Mouse (Mus musculus) right cerebral cortex, postnatal 4 days (tissue): ENCODE data around the gene Klhdc7b.

ENCODE experiments used
- DNase-seq: peaks from one replicate; pipeline ENCODE4 v3.0.0-alpha.2; 2022

Gene Klhdc7b

DNA sequence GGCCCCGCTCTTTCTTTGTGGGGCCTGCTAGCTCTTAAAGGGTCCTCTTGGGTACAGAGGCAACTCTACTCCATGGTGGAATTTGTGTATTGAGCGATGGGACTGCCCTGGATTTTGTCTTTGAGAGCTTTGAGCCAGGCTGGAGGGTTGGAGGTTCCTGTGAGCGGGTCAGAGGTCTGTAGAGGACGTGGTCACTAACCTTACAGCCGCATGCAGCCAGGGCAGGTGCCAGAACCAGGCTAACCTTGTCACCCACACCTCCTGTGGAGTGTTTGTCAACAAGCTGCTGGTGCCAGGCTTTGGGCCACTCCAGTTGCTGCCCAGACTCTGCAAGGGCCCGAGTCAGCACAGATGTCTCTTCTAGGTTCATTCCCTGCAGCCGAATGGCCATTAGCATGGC is 8.7 kb upstream of the Klhdc7b start:
- no peak for DNase-seq

DNA sequence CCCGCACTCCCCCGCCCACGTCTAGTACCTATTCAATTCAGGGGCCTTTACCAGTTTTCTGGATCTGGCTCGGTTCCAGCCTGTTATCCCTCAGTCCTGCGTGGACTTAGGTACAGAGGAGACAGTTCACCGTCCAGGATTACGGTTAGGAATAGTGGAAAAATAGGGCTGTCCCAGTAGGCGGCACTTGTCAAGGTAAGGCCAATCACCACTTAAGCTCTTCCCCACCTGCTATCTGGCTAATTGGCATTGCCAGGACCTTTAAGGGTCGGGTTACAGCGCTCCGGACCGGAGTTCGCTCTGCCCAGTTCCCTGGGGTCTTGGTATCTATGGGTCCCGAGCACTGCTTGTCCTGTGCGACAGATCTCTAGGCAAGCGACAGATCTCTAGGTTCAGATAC is 7.8 kb upstream of the Klhdc7b start, which contains the start of gene Tymp:
Gene Tymp (minus strand): TSS at position 83 of the 400 bp plus-strand sequence.
- no peak for DNase-seq

DNA sequence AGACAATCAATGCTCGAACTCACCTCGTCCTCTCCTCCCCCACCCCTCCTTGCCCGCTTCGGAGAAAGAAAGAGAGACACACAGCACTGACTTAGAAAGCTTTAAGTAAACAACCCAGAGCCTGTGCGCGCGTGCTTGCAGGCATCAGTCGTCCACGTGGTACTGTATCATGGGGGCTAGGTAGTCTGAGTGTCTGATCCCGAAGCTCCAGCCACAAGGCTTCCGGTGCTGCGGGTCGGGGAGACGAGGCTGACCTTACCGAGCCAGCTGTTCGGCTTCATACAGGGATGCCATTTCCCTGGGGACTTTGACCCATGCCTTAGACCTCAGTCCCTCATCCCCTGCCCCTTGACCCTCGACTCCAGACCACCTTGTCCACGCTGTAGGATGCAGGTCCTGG is 7.4 kb upstream of the Klhdc7b start:
- no peak for DNase-seq

DNA sequence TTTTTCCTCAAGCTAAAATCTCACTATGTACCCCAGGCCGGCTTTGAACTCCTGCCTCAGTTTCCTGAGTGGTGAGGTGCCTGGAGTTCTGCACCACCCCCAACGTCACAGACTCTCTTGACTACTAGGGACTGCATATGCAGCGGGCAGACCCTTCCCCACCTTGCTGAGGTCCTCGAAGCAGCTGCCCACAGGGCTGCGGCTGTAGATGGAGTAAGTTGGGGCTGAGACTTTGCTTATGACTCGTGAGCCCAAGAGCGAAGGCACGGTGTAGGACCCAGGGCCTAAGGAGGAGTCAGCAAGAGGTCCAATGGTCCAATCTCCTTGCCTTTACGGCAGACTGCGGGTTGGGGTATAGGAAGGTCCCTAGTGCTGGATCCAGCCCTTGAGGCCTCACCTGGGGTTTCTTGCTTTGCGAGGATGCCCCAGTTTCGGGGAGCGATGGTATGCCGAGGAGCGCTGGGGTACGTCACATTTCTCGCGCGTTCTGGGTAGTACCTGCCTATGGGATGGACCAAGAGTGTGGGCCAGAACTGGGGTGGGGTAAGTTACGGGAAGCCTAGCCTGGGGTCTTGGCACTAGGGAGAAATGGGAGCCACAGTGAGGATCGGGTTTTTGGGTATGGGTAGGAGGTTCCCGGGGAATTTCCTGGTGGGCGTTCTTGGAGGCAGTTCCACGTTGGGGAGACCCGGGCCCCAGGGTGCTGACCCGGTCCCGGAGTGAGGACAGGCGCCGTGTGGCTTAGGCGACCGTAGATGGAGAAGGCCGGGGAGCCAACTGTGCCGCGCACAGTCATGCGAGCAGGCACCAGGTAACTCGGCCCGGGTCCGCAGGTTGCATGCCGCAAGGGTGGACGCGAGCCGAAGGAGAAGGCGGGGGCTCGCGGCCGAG is 6.5 kb upstream of the Klhdc7b start:
- DNase-seq, result no peak

DNA sequence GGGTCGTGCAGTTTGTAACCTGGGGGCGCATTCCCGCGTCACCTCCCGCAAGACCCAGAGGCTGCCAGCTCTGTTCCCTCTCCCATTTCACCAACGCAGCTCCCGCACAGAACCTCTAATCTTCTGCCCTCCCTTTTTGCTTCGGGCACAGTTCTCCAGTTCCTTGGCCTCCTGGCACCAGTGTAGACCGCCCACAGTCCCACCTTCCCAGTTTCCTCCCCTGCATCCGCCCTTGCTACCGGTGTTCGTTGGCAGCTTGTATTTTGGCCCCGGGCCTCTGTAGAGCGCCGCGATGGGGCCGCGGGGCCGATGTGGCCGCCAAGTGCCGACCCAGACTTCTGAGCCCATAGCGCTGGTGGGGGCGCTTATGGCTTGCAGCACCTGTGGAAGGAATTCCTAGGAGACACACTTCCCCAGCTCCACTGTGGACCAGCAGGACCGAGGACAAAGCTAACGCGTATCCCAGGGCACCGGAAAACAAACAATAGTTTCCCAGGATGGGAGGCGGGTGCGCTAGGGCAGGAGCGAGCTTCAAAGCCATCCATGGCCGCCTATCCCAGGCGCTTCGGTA is 5.8 kb upstream of the Klhdc7b start, which contains the start of gene Odf3b:
Gene Odf3b (minus strand): TSS at position 452 of the 571 bp plus-strand sequence.
- DNase-seq, result no peak

DNA sequence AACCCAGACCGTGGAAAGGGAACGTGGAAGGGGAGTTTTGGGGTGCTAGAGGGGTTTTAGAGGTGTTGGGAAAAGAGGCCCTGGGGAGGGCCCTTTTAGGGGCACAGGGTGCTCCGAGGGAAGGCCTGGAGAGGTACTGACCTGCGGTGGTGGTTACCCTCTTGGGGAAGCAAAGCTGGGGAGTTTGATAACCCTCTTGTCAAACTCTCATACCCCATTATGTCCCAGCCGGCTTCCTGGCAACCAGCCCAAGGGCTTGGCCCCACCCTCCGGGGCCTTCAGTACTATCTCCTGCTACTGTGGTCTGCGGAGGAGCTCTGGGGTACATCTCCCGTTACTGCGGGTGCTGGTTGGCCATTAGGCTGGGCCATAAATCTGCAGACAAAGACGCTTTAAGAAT is 5.3 kb upstream of the Klhdc7b start:
- DNase-seq, result no peak

DNA sequence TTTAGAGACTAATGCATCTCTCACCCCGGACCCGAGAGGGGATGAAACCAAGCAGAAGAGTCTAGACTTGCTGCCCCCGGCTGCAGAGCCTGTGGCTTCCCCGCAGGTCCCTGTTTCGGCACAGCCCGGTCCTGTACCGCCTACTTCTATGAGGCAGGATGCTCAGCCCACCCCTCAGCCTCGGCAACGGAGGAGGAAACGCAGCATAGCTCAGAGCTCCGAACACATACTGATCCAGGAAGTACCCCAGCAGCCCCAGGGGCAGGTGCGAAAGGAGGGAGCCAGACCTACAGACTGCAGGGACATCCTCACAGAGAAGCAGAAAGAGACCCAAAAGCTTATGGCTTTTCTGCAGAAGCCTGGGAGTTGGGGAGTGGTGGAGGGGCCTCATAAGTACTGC is 2.4 kb downstream of the Klhdc7b start:
- DNase-seq, result no peak

DNA sequence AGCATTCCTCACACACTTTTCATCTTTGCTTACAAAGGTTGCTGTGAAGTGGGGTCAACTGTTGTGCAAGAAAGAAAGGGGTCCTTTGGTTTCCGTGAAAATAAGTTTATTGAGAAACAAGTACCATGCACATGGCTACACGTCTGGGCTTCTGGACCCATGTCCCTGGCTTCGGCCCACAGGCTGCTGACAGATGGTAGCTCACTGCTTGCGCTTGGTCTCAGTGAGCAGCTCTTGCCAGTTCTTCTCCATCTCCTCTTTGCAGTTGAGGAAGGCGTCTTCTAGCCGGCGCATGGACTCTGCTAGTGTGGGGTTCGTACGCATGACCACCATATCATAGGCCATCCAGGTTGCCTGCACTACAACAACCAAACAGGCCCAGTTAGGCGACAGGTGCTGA is 5.4 kb downstream of the Klhdc7b start:
- no peak for DNase-seq

DNA sequence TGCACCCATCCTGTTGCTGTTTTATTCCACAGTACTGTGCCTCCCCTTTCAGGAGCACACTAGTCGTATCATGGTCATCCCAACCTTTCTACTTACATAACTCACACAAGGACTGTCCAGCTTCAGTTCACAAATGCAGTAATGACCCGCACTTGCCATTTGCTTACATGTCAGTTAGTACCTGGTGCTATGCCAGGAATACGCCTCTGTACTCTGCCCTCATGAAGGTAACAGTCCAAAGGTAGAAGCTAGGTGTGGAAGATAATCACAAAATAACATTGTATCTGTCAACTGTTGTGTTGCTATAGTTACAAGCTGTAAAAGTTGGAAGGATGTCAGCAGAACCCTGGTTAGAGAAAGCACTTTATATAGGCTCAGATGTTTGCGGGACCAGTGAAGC is 12.2 kb downstream of the Klhdc7b start:
- no peak for DNase-seq

DNA sequence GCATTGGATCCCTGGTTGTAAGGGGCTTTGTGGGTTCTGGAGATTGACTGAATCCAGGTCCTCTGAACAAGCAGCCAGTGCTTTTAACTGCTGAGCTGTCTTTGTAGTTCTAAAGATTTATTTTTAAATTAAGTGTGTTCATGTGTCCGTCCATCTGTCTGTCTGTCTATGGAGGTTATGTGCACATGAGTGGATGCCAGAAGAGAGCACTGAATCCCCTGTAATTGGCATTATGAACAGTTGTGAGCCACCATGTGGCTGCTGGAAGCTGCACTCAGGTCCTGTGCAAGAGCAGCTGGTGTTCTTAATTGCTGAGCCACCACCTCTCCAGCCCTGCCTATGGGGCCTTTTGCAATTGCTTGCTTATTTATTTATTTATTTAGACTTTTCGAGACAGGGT is 13.4 kb downstream of the Klhdc7b start:
- DNase-seq, result no peak

DNA sequence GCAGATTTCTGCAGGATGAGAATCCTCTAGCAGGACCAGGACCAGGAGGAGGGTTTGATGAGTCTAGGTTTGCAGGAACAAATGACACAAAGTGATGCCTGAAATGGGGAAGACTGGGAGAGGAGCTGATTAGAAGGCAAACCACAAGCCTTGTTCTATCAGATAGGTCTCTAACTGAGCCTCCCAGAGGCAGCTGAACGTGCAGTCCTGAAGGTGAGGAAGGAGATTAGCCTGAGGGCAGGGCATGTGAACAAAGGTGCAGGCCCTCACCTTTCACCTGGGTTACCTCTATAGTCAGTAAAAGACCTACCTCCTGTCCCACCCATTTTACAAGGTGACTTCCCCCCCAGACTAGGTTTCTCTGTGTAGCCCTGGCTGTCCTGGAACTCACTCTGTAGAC is 15.0 kb downstream of the Klhdc7b start:
- DNase-seq, result no peak

DNA sequence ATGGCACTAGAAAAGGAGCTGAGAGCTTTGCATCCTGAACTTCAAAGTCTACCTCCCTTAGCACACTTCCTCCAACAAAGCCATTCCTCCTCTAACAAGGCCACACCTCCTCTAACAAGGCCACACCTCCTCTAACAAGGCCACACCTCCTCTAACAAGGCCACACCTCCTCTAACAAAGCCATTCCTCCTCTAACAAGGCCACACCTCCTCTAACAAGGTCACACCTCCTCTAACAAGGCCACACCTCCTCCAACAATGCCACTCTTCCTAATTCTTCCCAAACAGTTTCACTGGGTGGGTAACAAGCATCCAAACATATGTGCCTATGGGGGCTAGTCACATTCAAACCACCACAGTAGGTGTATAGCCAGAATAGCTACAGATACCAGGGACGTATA is 17.8 kb downstream of the Klhdc7b start:
- no peak for DNase-seq

DNA sequence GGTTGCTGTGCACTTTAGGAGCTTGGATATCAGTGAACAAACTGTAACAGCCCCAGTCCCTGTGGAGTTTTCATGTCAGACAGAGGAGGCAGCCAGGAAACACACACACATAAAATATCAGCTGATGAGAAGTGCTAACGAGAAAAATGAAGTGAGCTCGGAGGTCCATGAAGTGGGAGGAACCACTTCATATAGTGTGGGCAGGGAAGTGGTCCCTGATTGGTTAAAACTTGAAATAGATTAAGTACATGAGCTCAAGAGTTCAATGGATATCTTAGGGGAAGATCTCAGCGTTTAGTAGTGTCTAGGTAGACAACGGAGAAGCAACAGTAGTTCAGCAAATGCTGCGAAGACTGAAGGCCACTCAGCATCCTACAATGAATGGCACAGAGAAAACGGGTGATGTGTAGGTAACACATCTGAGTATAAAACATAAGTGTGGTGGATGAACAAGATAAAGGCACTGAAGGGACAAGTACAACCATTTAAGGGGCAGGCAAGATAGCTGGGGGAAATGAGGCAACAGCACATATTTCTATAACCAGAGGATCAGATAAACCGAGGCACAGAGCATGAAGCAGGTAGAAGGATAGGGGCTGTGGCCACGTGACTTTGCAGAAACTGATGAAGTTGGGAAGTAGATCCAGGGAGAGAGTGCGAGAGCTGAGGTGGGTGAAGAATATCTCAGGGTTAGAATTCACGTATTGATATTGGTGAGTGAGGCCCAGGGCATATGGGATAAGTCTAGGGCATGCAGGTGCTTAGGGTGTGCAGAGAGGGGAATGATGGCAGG is 20.3 kb downstream of the Klhdc7b start:
- DNase-seq, result no peak

DNA sequence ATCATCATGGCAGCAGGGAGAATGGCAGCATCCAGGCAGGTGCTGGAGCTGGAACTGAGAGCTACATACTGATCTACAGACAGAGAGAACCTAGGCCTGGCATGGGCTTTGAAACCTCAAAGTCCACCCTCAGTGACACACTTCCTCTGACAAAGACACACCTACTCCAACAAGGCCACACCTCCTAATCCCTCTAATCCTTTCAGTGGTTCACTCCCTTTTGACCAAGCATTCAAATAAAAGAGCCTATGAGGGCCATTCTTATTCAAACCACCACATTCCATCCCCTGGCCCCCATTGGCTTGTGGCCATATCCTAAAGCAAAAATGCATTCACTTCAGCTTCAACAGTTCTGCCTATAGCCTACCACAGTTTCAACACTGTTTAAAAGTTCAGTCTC is 22.0 kb downstream of the Klhdc7b start:
- no peak for DNase-seq

DNA sequence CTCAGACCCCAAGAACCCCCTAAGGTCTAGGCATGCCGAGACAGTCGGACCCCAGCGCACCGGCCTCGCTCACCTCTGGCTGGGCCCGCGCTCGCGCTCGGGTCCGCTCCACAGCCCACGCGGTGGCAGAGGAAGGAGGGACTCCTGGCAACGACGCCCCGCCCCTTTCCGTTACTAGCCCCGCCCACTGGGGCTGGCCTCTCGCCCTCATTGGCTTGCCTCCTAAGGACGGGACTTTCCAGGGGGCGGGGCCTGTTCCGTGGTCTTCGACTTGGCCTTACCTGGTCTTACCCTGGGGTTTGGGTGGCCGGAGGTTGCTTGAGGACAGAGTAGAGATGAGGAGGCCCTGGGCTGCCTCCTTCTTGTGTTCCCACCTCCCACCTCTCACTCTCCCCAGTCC is 25.4 kb downstream of the Klhdc7b start, which contains the start of gene Syce3:
Gene Syce3 (minus strand): TSS at position 386 of the 400 bp plus-strand sequence.
- no peak for DNase-seq

DNA sequence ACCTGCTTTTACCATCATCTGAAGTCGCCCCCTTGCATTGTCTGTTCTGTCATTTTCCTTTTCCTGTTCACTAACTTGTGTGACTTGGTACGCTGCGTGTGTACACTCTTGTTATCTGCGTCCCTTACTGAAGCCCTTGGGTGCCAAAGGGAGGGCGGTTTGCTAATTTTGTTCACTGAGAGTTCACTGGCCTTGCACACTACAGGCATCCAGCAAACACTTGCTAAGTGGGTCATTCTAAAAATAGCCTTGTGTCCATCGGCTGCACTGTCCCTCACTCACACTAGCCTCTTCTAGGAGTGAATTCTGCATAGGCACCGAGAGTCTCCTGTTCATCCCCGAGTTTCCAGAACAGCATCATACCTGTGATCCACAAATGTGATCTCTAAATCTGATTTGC is 30.6 kb downstream of the Klhdc7b start:
- DNase-seq, result no peak

DNA sequence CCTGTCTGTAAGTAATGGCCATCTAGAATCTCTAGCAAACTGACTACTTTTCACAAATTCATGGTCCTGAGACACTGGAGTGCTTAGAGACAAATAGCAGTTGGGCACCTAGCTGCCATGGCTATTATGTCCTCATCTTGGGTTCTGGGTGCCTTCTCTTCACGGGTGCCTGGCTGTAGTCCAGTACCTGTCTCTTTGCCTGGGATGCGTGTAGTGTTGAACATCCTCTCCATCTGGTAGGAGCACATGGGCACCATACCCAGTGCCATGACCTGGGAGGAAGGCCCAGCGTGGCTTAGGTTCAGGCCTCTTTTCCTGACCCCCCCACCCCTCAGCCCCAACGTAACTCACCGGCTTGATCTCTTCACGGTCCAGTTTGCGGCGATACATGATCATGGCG is 37.2 kb downstream of the Klhdc7b start:
- no peak for DNase-seq

DNA sequence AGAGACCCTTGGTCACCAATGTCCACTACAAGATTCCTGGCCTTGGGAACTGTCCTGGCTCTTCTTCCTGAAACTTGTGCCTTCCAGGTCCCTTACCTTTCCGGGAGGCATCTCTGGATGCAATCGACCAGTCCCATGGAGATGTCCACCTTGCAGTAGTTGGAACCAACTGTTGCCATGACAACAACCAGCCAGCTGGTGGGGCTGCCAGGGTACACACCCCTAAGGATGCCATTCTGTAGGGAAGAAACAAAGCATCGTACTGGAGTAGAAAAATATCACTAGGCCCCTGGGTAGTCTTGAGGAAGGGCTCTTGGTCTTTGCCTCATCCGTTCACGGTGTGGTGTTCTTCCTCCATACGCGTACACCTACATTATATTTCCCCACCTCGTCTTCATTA is 39.9 kb downstream of the Klhdc7b start:
- no peak for DNase-seq

DNA sequence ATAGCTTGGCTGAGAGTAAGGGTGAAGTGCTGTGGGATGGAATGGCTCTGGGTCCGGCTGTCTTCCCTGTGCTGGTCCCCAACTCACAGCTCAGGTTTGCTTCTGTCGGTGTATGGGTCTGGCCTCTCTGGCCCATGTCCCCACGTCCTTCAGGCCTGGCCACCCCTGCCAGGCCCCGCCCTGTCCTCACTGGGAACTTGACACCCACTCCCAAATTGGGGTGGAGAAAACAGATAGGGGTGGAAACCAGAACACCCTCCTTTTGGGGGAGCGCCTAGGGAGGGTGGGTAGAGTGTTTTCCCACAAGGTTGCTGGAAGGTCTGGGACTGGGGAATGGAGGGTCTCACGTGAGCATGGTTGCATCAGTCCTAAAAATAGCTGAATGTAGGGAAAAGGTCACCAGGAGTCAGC is 41.0 kb downstream of the Klhdc7b start, which contains the start of gene Cpt1b:
Gene Cpt1b (minus strand): TSS at position 153 of the 411 bp plus-strand sequence.
- no peak for DNase-seq

DNA sequence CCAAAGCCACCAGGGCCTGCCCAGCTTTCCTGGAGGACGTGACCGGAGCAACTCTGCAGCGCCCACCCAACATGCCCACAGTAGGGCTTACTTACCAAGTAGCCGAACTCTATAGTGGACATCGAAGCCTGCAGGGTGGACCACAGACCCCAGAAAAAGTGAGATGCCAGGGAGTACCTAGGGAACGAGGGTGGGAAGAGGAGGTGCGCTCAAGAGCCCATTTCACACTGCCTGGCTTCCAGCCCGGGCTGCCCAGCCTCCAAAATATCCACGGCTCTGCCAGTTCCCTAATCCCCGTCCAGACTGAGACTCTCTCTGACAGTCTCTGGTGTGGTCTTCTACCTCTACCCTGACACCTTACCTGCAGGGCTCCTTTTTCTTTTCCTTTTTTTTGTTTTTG is 42.0 kb downstream of the Klhdc7b start:
- no peak for DNase-seq

DNA sequence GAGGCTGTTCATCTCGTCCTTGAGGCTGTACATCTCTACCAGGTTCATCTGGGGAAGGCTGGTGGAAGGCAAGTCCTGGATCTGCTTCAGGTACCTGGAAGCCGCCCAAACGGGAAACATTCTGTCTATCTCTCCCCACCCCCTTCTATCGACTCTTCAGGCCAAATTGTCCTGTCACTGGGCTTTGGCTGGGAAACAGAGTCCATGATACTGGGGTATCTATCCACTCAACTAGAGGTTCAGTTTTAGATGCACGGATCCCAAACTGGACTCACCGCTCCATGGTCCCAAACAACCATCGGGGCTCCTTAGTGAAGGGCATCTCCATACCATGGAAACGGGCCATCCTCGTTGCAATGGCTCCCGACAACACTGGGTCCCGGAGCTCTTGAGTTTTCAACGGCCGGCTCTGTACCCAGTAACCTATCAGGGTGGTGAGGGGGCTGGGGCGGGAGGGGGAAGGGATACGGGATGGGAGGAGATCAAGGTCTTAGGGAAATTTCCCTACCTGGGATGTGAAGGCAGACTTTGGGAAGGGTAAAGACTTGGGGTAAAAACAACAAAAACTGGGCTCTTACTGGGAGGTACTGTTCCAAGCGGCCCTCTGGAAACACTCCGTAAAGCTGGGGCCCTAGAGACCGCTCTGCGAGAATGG is 43.5 kb downstream of the Klhdc7b start:
- DNase-seq, result no peak

DNA sequence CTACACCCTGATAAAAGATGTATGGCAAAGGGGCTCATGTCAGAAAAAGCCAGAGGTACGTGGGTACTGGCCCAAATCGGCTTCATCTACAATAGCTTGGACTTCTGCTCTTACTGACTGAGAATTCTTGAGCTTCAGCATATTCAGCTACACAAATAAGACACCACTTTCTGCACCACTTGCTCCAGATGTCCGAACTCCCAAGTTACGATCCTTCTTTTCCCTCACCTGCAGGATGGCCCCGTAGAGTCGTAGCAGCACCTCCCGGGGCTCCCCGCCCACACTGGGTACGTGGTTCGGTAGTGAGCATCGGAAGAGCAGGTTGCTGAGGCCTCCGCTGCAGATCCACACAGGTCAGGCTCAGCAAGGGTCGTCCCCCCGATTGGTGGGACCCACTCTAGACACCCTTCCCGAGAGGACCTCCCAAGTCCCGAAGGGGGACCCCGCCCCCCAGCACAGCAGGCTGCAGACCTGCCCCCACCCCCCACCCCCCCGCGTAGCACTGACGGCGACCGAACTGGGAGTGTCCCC is 44.2 kb downstream of the Klhdc7b start:
- no peak for DNase-seq
